Mouse (Mus musculus) large intestine, adult 2 months (tissue): ENCODE measurements around the gene Iqgap3. TPM values are rescaled to one million over a fixed set of nuclear protein-coding genes. Genes with fewer than 3 reads are reported as not detected.

Source experiments
- DNase-seq: peaks from one replicate; pipeline ENCODE4 v3.0.0-alpha.2; 2012; ENCODE audit warnings: low read depth, low spot score
- WGBS: fragments of 180-500 bp; shearing (Covaris S2); methylation state at CpG from one replicate; pipeline ENCODE4 v1.1.7; 2018; 5-methylcytosine and 5-hydroxymethylcytosine counted together
- polyA plus RNA-seq: library from polyadenylated mRNA; depleted of rRNA; stranded (reverse); fragments of >200 nt; gene quantifications from 2 replicates; pipeline ENCODE4 v1.2.3, GENCODE M21; 2012

Iqgap3 gene
- polyA plus RNA-seq, 1 experiment, result 14.3 TPM

GRCm38 (mm10) chr3:88147444-88147843, 65.7 kb downstream of the Iqgap3 start:
- DNase-seq, result no peak
- WGBS, result 68% methylated on average over 2 of the region's 2 CpGs

DNA sequence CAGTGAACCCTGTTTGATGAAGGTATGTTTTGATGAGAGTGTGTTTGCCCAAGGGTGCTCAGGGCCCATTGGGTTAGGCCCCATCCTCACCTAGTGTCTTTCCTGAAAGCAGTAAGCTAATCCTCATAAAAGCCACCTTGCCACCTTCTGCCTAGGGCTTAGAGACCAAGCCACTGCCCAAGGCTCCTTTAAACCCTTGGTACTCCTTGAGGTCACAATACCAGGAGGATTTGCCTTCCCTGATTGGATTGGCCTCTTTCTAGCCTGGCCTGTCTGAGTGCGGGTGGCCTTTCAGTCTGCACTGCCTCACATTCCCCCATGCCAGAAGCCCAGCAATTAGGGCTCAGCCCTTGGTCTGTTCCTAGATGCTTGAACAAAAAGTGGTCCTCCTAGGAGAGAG, 66.1 kb downstream of the Iqgap3 start:
- WGBS, result 79% methylated on average over 1 of the region's 1 CpGs
- no peak for DNase-seq

DNA sequence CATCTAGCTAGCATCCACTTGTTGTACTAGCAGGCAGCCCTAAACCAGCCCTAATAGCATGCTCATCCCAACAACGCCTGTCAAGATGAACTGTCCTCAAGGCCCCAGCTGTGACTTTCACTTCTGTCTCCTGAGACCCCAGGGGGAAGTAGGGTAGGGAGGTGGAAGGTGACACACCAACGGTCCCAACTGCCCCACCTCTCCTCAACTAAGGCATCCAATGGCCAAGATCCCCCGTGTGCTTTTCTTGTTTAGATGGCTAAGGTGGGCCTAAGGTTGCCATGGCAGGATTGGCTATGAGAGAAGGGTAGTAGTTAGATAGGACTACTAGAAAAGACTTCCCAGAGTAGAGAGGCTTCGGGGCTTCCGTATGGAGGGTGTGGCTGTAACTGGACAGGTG, 66.6 kb downstream of the Iqgap3 start:
- DNase-seq, result no peak
- WGBS, result 44% methylated on average over 5 of the region's 5 CpGs

DNA sequence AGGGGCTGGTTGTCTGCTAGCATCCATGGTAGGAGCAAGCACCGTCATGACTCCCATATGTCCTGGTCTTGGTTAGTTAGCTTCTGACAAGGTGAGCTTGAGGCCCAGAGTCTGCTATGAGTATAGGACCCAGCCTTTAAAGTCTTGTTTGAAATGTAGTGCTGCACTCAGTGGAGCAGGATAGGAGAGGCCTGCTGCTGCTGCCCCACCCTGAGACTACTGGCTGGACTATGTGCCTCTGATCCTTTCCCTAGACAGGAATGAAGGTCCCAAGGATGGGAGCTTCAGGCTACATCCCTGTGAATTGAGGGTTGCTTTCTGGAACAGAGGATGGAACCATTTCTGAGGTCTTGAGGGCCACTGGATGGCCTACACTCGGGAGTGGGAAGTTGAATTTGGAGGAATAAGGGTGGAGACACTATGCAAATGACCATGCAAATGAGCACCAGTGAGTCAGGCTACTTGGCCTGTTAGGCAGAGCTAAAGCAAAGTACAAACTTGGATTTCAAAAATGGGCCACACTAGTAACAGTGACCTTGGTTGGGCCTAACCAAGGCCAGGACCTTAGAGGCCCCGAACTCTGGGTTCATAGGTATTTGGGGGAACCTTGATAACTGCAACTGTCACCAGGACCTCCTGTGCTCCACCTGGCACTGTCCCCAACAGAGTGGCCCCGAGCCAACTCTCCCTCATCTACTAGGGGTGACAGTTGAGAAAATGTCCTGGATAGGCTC, 67.2 kb downstream of the Iqgap3 start:
- WGBS, result 15% methylated on average over 4 of the region's 4 CpGs
- no peak for DNase-seq

DNA sequence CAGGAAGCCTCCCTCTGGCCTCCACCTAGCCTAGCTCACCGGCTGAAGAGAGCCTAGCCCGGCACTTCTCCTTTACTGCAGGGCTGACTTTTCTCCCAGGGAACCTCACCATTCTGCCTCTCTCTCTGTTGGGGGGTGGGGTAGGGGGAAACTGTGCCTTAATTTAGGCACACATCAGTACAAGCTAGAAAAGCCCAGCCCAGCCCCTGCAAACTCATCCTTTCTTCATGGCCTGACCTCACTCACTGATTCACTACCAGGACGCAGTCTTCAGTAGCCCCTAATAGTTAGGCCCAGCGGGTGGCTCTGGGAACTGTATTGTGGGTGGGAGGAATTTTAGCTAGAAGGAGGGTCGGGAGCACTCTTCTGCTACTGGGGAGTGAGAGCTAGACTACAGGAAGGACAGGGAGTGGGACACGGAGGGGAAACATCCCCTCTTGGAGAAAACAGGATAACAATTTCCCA, 67.8 kb downstream of the Iqgap3 start:
- WGBS, result 28% methylated on average over 6 of the region's 6 CpGs
- no peak for DNase-seq

DNA sequence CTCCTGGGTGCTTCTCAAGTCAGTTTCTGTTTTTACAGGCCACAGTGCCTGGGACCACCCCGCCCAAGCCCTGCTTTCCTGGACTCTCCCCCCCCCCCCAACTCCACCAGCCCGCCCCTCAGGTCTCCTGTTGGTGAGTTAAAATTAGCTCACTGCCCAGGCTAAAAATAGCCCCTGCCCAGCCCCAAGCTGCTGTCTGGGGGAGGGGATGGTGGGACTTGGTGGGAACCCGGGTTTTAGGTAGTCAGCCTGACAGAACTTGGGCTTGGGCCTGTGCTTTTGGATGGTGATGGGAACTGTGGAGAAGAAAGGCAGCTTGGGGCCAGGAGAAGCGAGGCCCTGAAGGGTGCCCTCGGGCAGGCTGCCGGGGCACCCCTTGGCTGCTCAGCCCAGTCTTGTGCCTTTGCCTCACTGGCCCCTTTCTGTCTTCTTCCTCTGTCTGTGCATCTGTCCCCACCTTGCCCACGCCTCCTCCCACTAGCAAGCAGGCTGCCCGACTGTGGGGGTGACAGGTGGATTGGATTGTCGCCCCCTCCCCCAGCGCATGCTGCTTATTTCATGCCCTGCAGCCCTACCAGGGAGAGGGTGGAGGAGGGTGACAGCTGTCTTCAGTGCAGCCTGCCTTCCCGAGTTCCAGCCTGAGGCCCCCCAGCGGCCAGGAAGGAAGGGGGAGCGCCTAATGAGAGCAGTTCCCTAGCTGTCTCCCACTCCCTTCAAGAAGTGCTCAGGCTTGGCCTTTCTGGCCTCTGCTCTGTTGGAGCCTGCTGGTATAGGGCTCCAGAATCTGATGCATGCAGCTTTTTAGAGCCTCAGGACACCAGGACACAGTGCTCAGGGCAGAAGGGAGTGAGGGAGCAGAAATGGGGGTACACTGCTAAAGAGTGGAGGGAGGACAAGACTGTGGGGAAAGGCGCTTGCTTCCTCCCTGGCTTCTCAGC, 68.6 kb downstream of the Iqgap3 start:
- 45% methylated on average over 14 of the region's 14 CpGs for WGBS
- no peak for DNase-seq

DNA sequence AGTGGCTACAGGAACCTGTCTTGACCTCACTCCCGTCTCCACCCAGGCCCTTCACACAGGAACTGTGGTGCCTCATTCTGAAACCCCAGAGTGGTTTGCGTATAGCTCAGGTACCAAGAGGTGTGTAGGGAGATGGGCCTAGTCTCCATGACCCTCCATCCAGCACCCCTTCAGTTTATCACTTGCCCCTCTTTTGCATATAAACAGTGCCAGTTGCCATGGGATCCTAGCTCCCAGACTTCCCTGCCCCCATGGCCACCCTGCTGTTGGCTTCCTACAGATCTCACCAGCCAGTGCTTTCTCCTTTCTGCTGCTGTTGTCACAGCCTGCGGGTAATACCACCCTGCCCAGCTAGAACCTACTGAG, 69.2 kb downstream of the Iqgap3 start:
- 72% methylated on average over 3 of the region's 3 CpGs for WGBS
- DNase-seq, result no peak

- 84% methylated on average over 3 of the region's 3 CpGs for WGBS
- DNase-seq, result no peak
Observed at GRCm38 (mm10) chr3:88152056-88152455, 70.3 kb downstream of the Iqgap3 start.

GRCm38 (mm10) chr3:88153290-88154011, 71.7 kb downstream of the Iqgap3 start:
- no peak for DNase-seq
- WGBS, result 74% methylated on average over 3 of the region's 3 CpGs

GRCm38 (mm10) chr3:88154236-88154635, 72.5 kb downstream of the Iqgap3 start:
- WGBS, result 34% methylated on average over 2 of the region's 2 CpGs

GRCm38 (mm10) chr3:88156817-88157216, 75.0 kb downstream of the Iqgap3 start:
- DNase-seq, result no peak

More at GRCm38 (mm10) chr3:88154236-88154635, 72.5 kb downstream of the Iqgap3 start:
- no peak for DNase-seq

DNA sequence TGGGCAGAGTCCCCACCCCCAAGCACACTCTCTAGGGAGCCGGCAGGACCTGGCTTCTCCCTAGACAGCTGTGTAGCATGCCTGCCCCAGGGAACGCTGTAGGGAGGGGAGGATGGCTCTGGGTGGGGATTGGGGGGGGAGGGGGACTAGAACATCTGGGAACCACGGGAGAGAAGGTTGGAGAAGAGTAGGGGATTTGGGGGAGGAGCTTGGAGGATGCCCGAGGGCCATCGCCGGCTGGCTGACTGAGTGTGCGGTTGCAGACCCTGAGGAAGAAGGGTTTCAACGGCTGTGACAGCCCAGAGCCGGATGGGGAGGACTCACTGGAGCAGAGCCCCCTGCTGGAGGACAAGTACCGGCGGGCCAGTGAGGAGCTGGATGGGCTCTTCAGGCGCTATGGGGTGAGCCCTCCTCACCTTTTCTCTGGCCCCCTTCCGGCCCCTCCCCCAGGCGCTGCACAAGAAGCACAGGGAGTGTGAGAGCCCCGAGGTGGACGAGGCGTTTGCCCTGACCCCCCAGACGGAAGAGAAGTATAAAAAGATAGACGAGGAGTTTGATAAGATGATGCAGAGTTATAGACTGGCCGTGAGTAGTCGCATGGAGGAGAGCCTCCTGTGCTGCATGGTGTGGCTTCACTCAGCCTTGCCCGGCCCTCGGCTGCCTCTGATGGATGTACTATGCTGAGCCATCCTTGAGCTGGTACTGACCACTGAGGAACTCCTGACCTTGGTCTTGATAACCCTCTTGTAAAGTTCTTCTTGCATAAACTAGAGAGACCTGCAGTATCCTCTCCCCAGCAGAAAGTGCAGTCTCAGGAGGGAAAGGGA, 76.2 kb downstream of the Iqgap3 start:
- 57% methylated on average over 23 of the region's 23 CpGs for WGBS
- DNase-seq, result no peak

DNA sequence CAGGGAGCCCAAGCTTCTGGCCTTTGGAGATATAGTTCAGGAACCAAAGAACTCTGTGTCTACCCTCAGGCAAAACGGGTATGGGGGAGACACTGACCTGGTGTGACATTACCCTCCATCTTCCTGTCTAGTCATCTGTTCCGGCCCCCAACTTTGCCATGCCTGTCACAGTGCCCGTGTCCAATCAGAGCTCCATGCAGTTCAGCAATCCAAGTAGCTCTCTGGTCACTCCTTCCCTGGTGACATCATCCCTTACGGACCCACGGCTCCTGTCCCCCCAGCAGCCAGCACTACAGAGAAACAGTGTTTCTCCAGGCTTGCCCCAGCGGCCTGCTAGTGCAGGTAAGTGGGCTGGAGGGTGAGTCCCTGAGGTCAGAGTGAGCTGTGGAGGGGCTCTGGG, 77.2 kb downstream of the Iqgap3 start:
- 83% methylated on average over 6 of the region's 6 CpGs for WGBS
- DNase-seq, result no peak

GRCm38 (mm10) chr3:88160856-88161255, 79.1 kb downstream of the Iqgap3 start:
- 81% methylated on average over 6 of the region's 6 CpGs for WGBS

GRCm38 (mm10) chr3:88162259-88162658, 80.5 kb downstream of the Iqgap3 start:
- no peak for DNase-seq
- 63% methylated on average over 8 of the region's 8 CpGs for WGBS

More at GRCm38 (mm10) chr3:88160856-88161255, 79.1 kb downstream of the Iqgap3 start:
- no peak for DNase-seq

DNA sequence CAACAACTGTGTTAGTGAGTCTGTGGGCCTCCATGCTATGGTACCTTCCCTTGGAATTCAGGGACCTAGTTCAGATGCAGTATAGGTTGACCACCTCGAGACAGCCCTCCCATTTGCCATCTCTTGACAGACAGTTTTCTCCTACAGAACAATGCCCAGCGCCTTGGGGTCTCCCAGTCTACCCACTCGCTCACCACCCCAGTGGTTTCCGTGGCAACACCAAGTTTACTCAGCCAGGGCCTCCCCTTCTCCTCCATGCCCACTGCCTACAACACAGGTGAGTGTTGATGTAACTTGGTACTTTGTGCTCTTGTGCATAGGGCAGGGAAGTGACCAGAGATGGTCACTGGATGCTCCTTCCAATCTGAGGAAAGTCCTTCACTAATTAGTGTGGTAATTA, 81.0 kb downstream of the Iqgap3 start:
- DNase-seq, result no peak
- WGBS, result 87% methylated on average over 4 of the region's 4 CpGs

DNA sequence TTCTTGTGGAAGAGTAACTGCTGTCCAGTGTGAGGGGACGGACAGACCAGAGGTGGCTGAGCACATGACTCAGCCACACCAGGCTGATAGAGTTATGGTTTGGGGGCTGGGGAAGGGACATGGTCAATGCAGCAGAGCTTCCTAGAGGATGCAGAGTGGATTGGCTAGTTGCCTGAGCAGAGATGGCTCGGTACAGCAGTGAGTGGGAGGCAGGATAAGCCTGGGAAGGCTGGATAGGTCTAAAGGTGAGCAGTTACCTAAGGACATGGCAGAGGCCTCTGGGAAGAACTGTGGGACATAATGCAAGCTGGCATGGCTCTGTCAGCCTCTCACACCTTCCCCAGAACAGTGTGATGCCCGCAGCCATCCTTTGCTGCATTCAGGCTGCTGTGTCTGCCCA, 82.1 kb downstream of the Iqgap3 start:
- 80% methylated on average over 3 of the region's 3 CpGs for WGBS
- no peak for DNase-seq

GRCm38 (mm10) chr3:88164263-88164662, 82.5 kb downstream of the Iqgap3 start:
- WGBS, result 81% methylated on average over 3 of the region's 3 CpGs
- no peak for DNase-seq

DNA sequence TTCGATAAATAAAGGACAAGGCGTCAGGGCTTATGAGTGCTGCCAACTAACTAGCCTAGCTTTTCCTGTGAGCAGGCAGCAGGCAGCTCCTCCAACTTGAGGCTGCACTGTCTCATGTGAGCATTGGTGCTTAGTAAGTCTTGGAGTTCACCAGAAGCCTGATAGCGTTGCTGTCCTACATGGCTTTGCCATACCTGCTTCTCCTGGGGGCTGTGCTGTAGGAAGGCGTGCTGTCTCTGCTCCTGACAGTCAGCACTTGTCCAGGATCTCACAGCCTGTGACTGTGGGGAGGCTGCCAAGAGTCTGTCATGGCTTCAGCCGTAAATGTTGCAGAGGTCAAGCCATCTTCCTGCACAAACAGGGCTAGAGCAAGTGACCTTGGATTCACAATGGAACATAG, 84.3 kb downstream of the Iqgap3 start:
- WGBS, result 68% methylated on average over 5 of the region's 5 CpGs
- no peak for DNase-seq
